25 mouse cellular contexts compared by ENCODE assay signal in the genomic region with DNA sequence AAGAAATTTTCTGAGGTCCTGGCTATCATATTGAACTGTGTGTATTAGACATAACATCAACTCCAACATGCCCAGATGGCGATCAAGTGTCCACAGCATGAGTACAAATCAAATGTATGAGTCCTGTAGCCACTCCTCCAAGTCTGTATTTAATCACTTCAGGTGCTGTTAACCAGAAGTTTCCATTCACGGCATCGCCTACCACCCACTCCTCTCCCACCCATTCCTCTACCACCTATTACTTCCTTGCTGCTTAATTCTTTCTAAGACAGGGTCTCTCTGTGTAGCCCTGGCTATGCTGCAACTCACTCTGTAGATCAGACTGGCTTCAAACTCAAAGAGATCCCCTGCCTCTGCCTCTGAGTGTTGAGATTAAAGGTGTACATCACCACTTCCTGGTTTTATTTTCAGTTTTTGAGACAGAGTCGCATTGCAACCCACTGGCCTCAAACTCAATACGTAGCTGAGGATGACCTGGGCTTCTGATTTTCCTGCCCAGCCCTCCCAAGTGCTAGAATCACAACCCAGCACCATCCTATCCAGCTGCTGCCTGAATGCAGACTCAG. TPM values are rescaled to one million over a fixed set of nuclear protein-coding genes. Genes with fewer than 3 reads are reported as not detected.
"Had no signal": no experiment of that assay in that cellular context is flagged by ENCODE, and none has a peak within 500 bp of the region (broad histone marks: within the 10 kb centered on the region; RNA-seq: fewer than 3 reads in every experiment).

No protein-coding gene starts in this region.

- H3K4me1 ChIP-seq: liver, embryonic 13.5 days; midbrain, embryonic 13.5 days had no signal

- H3K4me2 ChIP-seq: kidney, embryonic 15.5 days; liver, embryonic 13.5 days; lung, embryonic 14.5 days; midbrain, embryonic 13.5 days had no signal

- H3K9me3 ChIP-seq: kidney, embryonic 15.5 days; liver, embryonic 13.5 days; megakaryocyte, embryonic 14.5 days; midbrain, embryonic 10.5 days; midbrain, embryonic 13.5 days had no signal

- H3K36me3 ChIP-seq: kidney, embryonic 15.5 days; liver, embryonic 13.5 days; midbrain, embryonic 10.5 days; midbrain, embryonic 13.5 days had no signal

- H3K9ac ChIP-seq: kidney, embryonic 15.5 days; liver, embryonic 13.5 days; lung, embryonic 14.5 days; midbrain, embryonic 13.5 days had no signal

- DNase-seq: kidney, adult 11 months; kidney, adult 8-10 months; kidney, postnatal 10 days; kidney, postnatal 36 days; layer of hippocampus, postnatal 36 days; left cerebral cortex, postnatal 4 days; liver, embryonic 13.5 days; lung, embryonic 14.5 days; lung, postnatal 36 days; right cerebral cortex, adult 18-20 months; right cerebral cortex, postnatal 14 days; right cerebral cortex, postnatal 4 days; thymus, adult 2 months; thymus, postnatal 14 days; thymus, postnatal 4 days had no signal

- ATAC-seq: lung, postnatal 0 days; midbrain, embryonic 13.5 days; midbrain, embryonic 16.5 days had no signal

- H3K27me3 ChIP-seq: kidney, embryonic 15.5 days; midbrain, embryonic 13.5 days had no signal

- H3K4me3 ChIP-seq: kidney, embryonic 15.5 days; left cerebral cortex, adult 2 months; liver, embryonic 13.5 days; megakaryocyte, embryonic 14.5 days; midbrain, embryonic 10.5 days; midbrain, embryonic 13.5 days; myocyte had no signal

- H3K27ac ChIP-seq: kidney, embryonic 15.5 days; left cerebral cortex, adult 2 months; liver, embryonic 13.5 days; midbrain, embryonic 10.5 days; midbrain, embryonic 13.5 days; stomach, postnatal 0 days had no signal

RNA-seq across cellular contexts. Expression of a gene that starts 49.1 kb away (rescaled TPM):
- total RNA-seq: monocyte, adult 5-6 weeks had no signal
